In genomic region chr6:47877461-47878132, GRCm38 (mm10) we compare ENCODE assay signal across 8 mouse cellular contexts. TPM values are rescaled to one million over a fixed set of nuclear protein-coding genes. Genes with fewer than 3 reads are reported as not detected.
DNase-seq lines count a peak whose midpoint lies in the region; ATAC-seq lines count a peak whose summit lies in the region.

No protein-coding gene starts in this region.

- no peaks in the 10 kb centered on the region for H3K27me3 ChIP-seq in hindbrain, embryonic 14.5 days (ENCODE audit: control insufficient read depth, insufficient read depth, low read length)

- ATAC-seq in hindbrain, embryonic 14.5 days (ENCODE audit: low FRiP score) = peak; percentile 96

- under 1% methylated on average over 62 of the region's 71 CpGs for WGBS in hindbrain, embryonic 14.5 days

- H3K4me1 ChIP-seq in hindbrain, embryonic 14.5 days (replicated peaks; ENCODE audit: control insufficient read depth, insufficient read depth, low read length) = peaks cover 14% of the 10 kb centered on the region

- no peaks in the 10 kb centered on the region for H3K9me3 ChIP-seq in hindbrain, embryonic 14.5 days (ENCODE audit: control insufficient read depth, low read length)

- peak overlapping the region; percentile 93 for H3K4me3 ChIP-seq in hindbrain, embryonic 14.5 days (replicated peaks; ENCODE audit: low read length)

- H3K27ac ChIP-seq in hindbrain, embryonic 14.5 days = peak overlapping the region; percentile 94

- peak; percentile 96 for DNase-seq in NIH3T3 (ENCODE audit: low read depth)
- peak; percentile 95 to 96 for DNase-seq in cerebellum, postnatal 10 days
- DNase-seq in frontal cortex, postnatal 14 days (ENCODE audit: low spot score in 2 of 2) = peak; percentile 84 to 89
- peak; percentile 83 for DNase-seq in hindbrain, embryonic 14.5 days (ENCODE audit: low spot score)
- DNase-seq in layer of hippocampus, postnatal 36 days = peak; percentile 91 to 92
- peak; percentile 92 for DNase-seq in lung, postnatal 36 days
- DNase-seq in retina, postnatal 1 day = peak; percentile 96
- DNase-seq in urinary bladder, adult 18-20 months (ENCODE audit: low spot score in 2 of 2) = peak; percentile 92

- peaks cover 29% of the 10 kb centered on the region for H3K36me3 ChIP-seq in hindbrain, embryonic 14.5 days (replicated peaks; ENCODE audit: control insufficient read depth, insufficient read depth)

- H3K9ac ChIP-seq in hindbrain, embryonic 14.5 days = peak overlapping the region; percentile 85

- H3K4me2 ChIP-seq in hindbrain, embryonic 14.5 days (replicated peaks) = peak overlapping the region; percentile 87

RNA-seq across cellular contexts. Expression of gene Zfp282, which starts 0.6 kb away (rescaled TPM):
- 18.7 and 18.9 TPM in 2 replicates for polyA plus RNA-seq in hindbrain, embryonic 14.5 days (2014; fragmentation: Nextera tagmentation; extraction: Ambion mirVana)
- total RNA-seq in layer of hippocampus, postnatal 36 days (2021) = 10 to 100 TPM; 13.1 to 15.8 TPM

RNA-seq across cellular contexts. Expression of gene Zfp398, which starts 42.1 kb away (rescaled TPM):
- 15.7 and 18.6 TPM in 2 replicates for polyA plus RNA-seq in hindbrain, embryonic 14.5 days (2014; fragmentation: Nextera tagmentation; extraction: Ambion mirVana)
- total RNA-seq in layer of hippocampus, postnatal 36 days (2021) = 10 to 100 TPM; 20.9 to 24.4 TPM

RNA-seq across cellular contexts. Expression of gene Zfp212, which starts 42.7 kb away (rescaled TPM):
- 10.7 and 12.4 TPM in 2 replicates for polyA plus RNA-seq in hindbrain, embryonic 14.5 days (2014; fragmentation: Nextera tagmentation; extraction: Ambion mirVana)
- total RNA-seq in layer of hippocampus, postnatal 36 days (2021) = 10 to 100 TPM; 18.0 to 22.3 TPM

RNA-seq across cellular contexts. Expression of gene Zfp786, which starts 46.9 kb away (rescaled TPM):
- polyA plus RNA-seq in hindbrain, embryonic 14.5 days (2014; fragmentation: Nextera tagmentation; extraction: Ambion mirVana) = 13.6 and 13.7 TPM in 2 replicates
- 1 to 10 TPM; 5.3 to 7.3 TPM for total RNA-seq in layer of hippocampus, postnatal 36 days (2021)

Comparison
In these comparisons a context has a peak if more than half of its experiments do, and no peak if none do; other contexts are left out.
1. Peak in every context shown above with its lines: DNase-seq, ATAC-seq, H3K4me3 ChIP-seq and H3K27ac ChIP-seq.